Mouse (Mus musculus) ovary, postnatal 10 days (tissue): ENCODE results near the gene Rnf215.
"Not testable (repeated sequence)": the region's sequence is repeated elsewhere in the genome, so short reads cannot be mapped to it uniquely, and the experiment has no call there.

Experiments used
- DNase-seq: peaks from one replicate; pipeline ENCODE4 v3.0.0; 2022; ENCODE audit warnings: low spot score

Gene Rnf215

GRCm38 (mm10) chr11:4113496-4113895 is 21.5 kb upstream of the Rnf215 start:
- no peak for DNase-seq

- no peak for DNase-seq
These were observed 21.0 kb upstream of the Rnf215 start for GRCm38 (mm10) chr11:4113970-4114369.

- DNase-seq, result not testable (repeated sequence)
These were observed 20.5 kb upstream of the Rnf215 start for GRCm38 (mm10) chr11:4114541-4114940.

- DNase-seq, result no peak
These were observed 19.6 kb upstream of the Rnf215 start for GRCm38 (mm10) chr11:4115407-4115806.

- DNase-seq, result no peak
These were observed 18.4 kb upstream of the Rnf215 start for GRCm38 (mm10) chr11:4116458-4117141.

GRCm38 (mm10) chr11:4117372-4118071 is 17.5 kb upstream of the Rnf215 start:
- no peak for DNase-seq

- no peak for DNase-seq
These were observed 16.7 kb upstream of the Rnf215 start for GRCm38 (mm10) chr11:4118081-4118921.

- DNase-seq, result no peak
These were observed 15.4 kb upstream of the Rnf215 start for GRCm38 (mm10) chr11:4119635-4120034.

- no peak for DNase-seq
These were observed 13.3 kb upstream of the Rnf215 start for GRCm38 (mm10) chr11:4121691-4122090.

GRCm38 (mm10) chr11:4122226-4122625 is 12.8 kb upstream of the Rnf215 start:
- no peak for DNase-seq

- DNase-seq, result no peak
These were observed 12.0 kb upstream of the Rnf215 start, which contains the start of gene Sec14l2 for GRCm38 (mm10) chr11:4122742-4123579. Gene Sec14l2, minus strand, starts transcription at chr11:4123415.

- DNase-seq, result no peak
These were observed 11.1 kb upstream of the Rnf215 start for GRCm38 (mm10) chr11:4123922-4124321.

GRCm38 (mm10) chr11:4127059-4127458 is 7.9 kb upstream of the Rnf215 start:
- DNase-seq, result no peak

GRCm38 (mm10) chr11:4128461-4128860 is 6.5 kb upstream of the Rnf215 start:
- DNase-seq, result not testable (repeated sequence)

GRCm38 (mm10) chr11:4133450-4133849 is 1.6 kb upstream of the Rnf215 start:
- no peak for DNase-seq

GRCm38 (mm10) chr11:4134400-4134799 is 602 bp upstream of the Rnf215 start:
- no peak for DNase-seq

GRCm38 (mm10) chr11:4138964-4139363 is 4.0 kb downstream of the Rnf215 start:
- DNase-seq, result no peak

- DNase-seq, result no peak
These were observed 6.5 kb downstream of the Rnf215 start for GRCm38 (mm10) chr11:4141505-4141904.

- DNase-seq, result no peak
These were observed 7.3 kb downstream of the Rnf215 start for GRCm38 (mm10) chr11:4142352-4142751.

- DNase-seq, result no peak
These were observed 8.5 kb downstream of the Rnf215 start for GRCm38 (mm10) chr11:4143281-4144062.

- no peak for DNase-seq
These were observed 11.4 kb downstream of the Rnf215 start for GRCm38 (mm10) chr11:4146381-4146780.
